Mouse (Mus musculus) ES-Bruce4 (cell line): Measurements from ENCODE around the gene Ranbp2.

ENCODE experiments used
- CTCF ChIP-seq: IDR thresholded peaks from one replicate; pipeline ENCODE4 v1.8.1; 2011; ENCODE audit warnings: low read depth, low read length
- EP300 ChIP-seq: IDR thresholded peaks from 2 replicates; pipeline ENCODE4 v1.6.1; 2011; ENCODE audit warnings: low read depth, low read length; ENCODE audit not compliant: insufficient read depth

DNA sequence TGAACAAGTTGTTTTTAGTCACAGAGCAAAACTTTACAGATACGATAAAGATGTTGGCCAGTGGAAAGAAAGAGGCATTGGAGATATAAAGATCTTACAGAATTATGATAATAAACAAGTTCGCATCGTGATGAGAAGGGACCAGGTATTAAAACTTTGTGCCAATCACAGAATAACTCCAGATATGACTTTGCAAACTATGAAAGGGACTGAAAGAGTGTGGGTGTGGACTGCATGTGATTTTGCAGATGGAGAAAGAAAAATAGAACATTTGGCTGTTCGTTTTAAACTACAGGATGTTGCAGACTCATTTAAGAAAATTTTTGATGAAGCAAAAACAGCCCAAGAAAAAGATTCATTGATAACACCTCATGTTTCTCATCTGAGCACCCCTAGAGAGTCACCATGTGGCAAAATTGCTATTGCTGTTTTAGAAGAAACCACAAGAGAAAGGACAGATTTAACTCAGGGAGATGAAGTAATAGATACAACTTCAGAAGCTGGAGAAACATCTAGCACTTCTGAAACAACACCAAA, 33.3 kb downstream of the Ranbp2 start:
- TF ChIP-seq CTCF (no peak), EP300 (no peak)
